Mouse (Mus musculus): ENCODE measurements around the gene Tmem158.

Gene Tmem158

GRCm38 (mm10) chr9:123294581-123294980 is 34.0 kb upstream of the Tmem158 start:
- H3K4me1 ChIP-seq (replicated peaks; ENCODE audit: low read depth, low read length): no peaks in the 10 kb centered on the region
- H3K36me3 ChIP-seq (ENCODE audit: insufficient read depth, low read length): no peaks in the 10 kb centered on the region
- H3K9me3 ChIP-seq (ENCODE audit: low read length): no peaks in the 10 kb centered on the region
- TF ChIP-seq CTCF (conservative IDR thresholded peaks at IDR 0.05; ENCODE audit: low read length): no peak
- no peak for TF ChIP-seq POU5F1 (IDR thresholded peaks at IDR 0.05; ENCODE audit: borderline replicate concordance, low read length)
- no peak for TF ChIP-seq NANOG (IDR thresholded peaks at IDR 0.05; ENCODE audit: borderline replicate concordance, low read length)
- no peaks in the 10 kb centered on the region for H3K27me3 ChIP-seq (ENCODE audit: insufficient read depth, low read length)
- no peak overlapping the region for H3K4me3 ChIP-seq (replicated peaks; ENCODE audit: low read length)

- Histone ChIP-seq H3K4me3 (replicated peaks; ENCODE audit: low read length) (no peak overlapping the region), H3K36me3 (ENCODE audit: insufficient read depth, low read length) (no peaks in the 10 kb centered on the region), H3K4me1 (replicated peaks; ENCODE audit: low read depth, low read length) (no peaks in the 10 kb centered on the region), H3K9me3 (ENCODE audit: low read length) (no peaks in the 10 kb centered on the region), H3K27me3 (ENCODE audit: insufficient read depth, low read length) (no peaks in the 10 kb centered on the region)
- TF ChIP-seq POU5F1 (IDR thresholded peaks at IDR 0.05; ENCODE audit: borderline replicate concordance, low read length): no peak
- no peak for TF ChIP-seq NANOG (IDR thresholded peaks at IDR 0.05; ENCODE audit: borderline replicate concordance, low read length)
- TF ChIP-seq CTCF (conservative IDR thresholded peaks at IDR 0.05; ENCODE audit: low read length): no peak
These were observed 27.8 kb upstream of the Tmem158 start for GRCm38 (mm10) chr9:123288378-123288777.

GRCm38 (mm10) chr9:123285623-123286022 is 25.1 kb upstream of the Tmem158 start:
- TF ChIP-seq CTCF (conservative IDR thresholded peaks at IDR 0.05; ENCODE audit: low read length) (no peak), POU5F1 (IDR thresholded peaks at IDR 0.05; ENCODE audit: borderline replicate concordance, low read length) (no peak), NANOG (IDR thresholded peaks at IDR 0.05; ENCODE audit: borderline replicate concordance, low read length) (no peak)
- Histone ChIP-seq H3K4me1 (replicated peaks; ENCODE audit: low read depth, low read length) (no peaks in the 10 kb centered on the region), H3K36me3 (ENCODE audit: insufficient read depth, low read length) (no peaks in the 10 kb centered on the region), H3K27me3 (ENCODE audit: insufficient read depth, low read length) (no peaks in the 10 kb centered on the region), H3K4me3 (replicated peaks; ENCODE audit: low read length) (no peak overlapping the region), H3K9me3 (ENCODE audit: low read length) (no peaks in the 10 kb centered on the region)

- H3K36me3 ChIP-seq (ENCODE audit: insufficient read depth, low read length): no peaks in the 10 kb centered on the region
- no peaks in the 10 kb centered on the region for H3K4me1 ChIP-seq (replicated peaks; ENCODE audit: low read depth, low read length)
- no peaks in the 10 kb centered on the region for H3K27me3 ChIP-seq (ENCODE audit: insufficient read depth, low read length)
- no peak for TF ChIP-seq POU5F1 (IDR thresholded peaks at IDR 0.05; ENCODE audit: borderline replicate concordance, low read length)
- no peak for TF ChIP-seq CTCF (conservative IDR thresholded peaks at IDR 0.05; ENCODE audit: low read length)
- no peak for TF ChIP-seq NANOG (IDR thresholded peaks at IDR 0.05; ENCODE audit: borderline replicate concordance, low read length)
- no peaks in the 10 kb centered on the region for H3K9me3 ChIP-seq (ENCODE audit: low read length)
- no peak overlapping the region for H3K4me3 ChIP-seq (replicated peaks; ENCODE audit: low read length)
These were observed 20.2 kb upstream of the Tmem158 start for GRCm38 (mm10) chr9:123280775-123281174.

- Histone ChIP-seq H3K9me3 (ENCODE audit: low read length) (no peaks in the 10 kb centered on the region), H3K4me1 (replicated peaks; ENCODE audit: low read depth, low read length) (no peaks in the 10 kb centered on the region), H3K36me3 (ENCODE audit: insufficient read depth, low read length) (no peaks in the 10 kb centered on the region), H3K4me3 (replicated peaks; ENCODE audit: low read length) (no peak overlapping the region), H3K27me3 (ENCODE audit: insufficient read depth, low read length) (no peaks in the 10 kb centered on the region)
- no peak for TF ChIP-seq NANOG (IDR thresholded peaks at IDR 0.05; ENCODE audit: borderline replicate concordance, low read length)
- no peak for TF ChIP-seq CTCF (conservative IDR thresholded peaks at IDR 0.05; ENCODE audit: low read length)
- no peak for TF ChIP-seq POU5F1 (IDR thresholded peaks at IDR 0.05; ENCODE audit: borderline replicate concordance, low read length)
These were observed 17.4 kb upstream of the Tmem158 start for GRCm38 (mm10) chr9:123278003-123278402.

GRCm38 (mm10) chr9:123275373-123275772 is 14.8 kb upstream of the Tmem158 start:
- Histone ChIP-seq H3K36me3 (ENCODE audit: insufficient read depth, low read length) (no peaks in the 10 kb centered on the region), H3K27me3 (ENCODE audit: insufficient read depth, low read length) (no peaks in the 10 kb centered on the region), H3K4me1 (replicated peaks; ENCODE audit: low read depth, low read length) (no peaks in the 10 kb centered on the region), H3K4me3 (replicated peaks; ENCODE audit: low read length) (no peak overlapping the region), H3K9me3 (ENCODE audit: low read length) (no peaks in the 10 kb centered on the region)
- no peak for TF ChIP-seq POU5F1 (IDR thresholded peaks at IDR 0.05; ENCODE audit: borderline replicate concordance, low read length)
- TF ChIP-seq CTCF (conservative IDR thresholded peaks at IDR 0.05; ENCODE audit: low read length): no peak
- TF ChIP-seq NANOG (IDR thresholded peaks at IDR 0.05; ENCODE audit: borderline replicate concordance, low read length): no peak

- H3K4me3 ChIP-seq (replicated peaks; ENCODE audit: low read length): no peak overlapping the region
- no peaks in the 10 kb centered on the region for H3K9me3 ChIP-seq (ENCODE audit: low read length)
- TF ChIP-seq NANOG (IDR thresholded peaks at IDR 0.05; ENCODE audit: borderline replicate concordance, low read length) (no peak), POU5F1 (IDR thresholded peaks at IDR 0.05; ENCODE audit: borderline replicate concordance, low read length) (no peak), CTCF (conservative IDR thresholded peaks at IDR 0.05; ENCODE audit: low read length) (no peak)
- H3K36me3 ChIP-seq (ENCODE audit: insufficient read depth, low read length): no peaks in the 10 kb centered on the region
- H3K4me1 ChIP-seq (replicated peaks; ENCODE audit: low read depth, low read length): no peaks in the 10 kb centered on the region
- H3K27me3 ChIP-seq (ENCODE audit: insufficient read depth, low read length): no peaks in the 10 kb centered on the region
These were observed 14.1 kb upstream of the Tmem158 start for GRCm38 (mm10) chr9:123274674-123275073.

GRCm38 (mm10) chr9:123273876-123274275 is 13.3 kb upstream of the Tmem158 start:
- H3K4me3 ChIP-seq (replicated peaks; ENCODE audit: low read length): no peak overlapping the region
- no peaks in the 10 kb centered on the region for H3K27me3 ChIP-seq (ENCODE audit: insufficient read depth, low read length)
- H3K36me3 ChIP-seq (ENCODE audit: insufficient read depth, low read length): no peaks in the 10 kb centered on the region
- TF ChIP-seq POU5F1 (IDR thresholded peaks at IDR 0.05; ENCODE audit: borderline replicate concordance, low read length) (no peak), NANOG (IDR thresholded peaks at IDR 0.05; ENCODE audit: borderline replicate concordance, low read length) (no peak)
- H3K9me3 ChIP-seq (ENCODE audit: low read length): no peaks in the 10 kb centered on the region
- H3K4me1 ChIP-seq (replicated peaks; ENCODE audit: low read depth, low read length): no peaks in the 10 kb centered on the region

- no peaks in the 10 kb centered on the region for H3K4me1 ChIP-seq (replicated peaks; ENCODE audit: low read depth, low read length)
- H3K36me3 ChIP-seq (ENCODE audit: insufficient read depth, low read length): no peaks in the 10 kb centered on the region
- TF ChIP-seq CTCF (conservative IDR thresholded peaks at IDR 0.05; ENCODE audit: low read length) (no peak), POU5F1 (IDR thresholded peaks at IDR 0.05; ENCODE audit: borderline replicate concordance, low read length) (no peak), NANOG (IDR thresholded peaks at IDR 0.05; ENCODE audit: borderline replicate concordance, low read length) (no peak)
- peaks cover 4% of the 10 kb centered on the region; the same call in 1 of the 2 replicates for H3K27me3 ChIP-seq (ENCODE audit: insufficient read depth, low read length)
- no peak overlapping the region for H3K4me3 ChIP-seq (replicated peaks; ENCODE audit: low read length)
- no peaks in the 10 kb centered on the region for H3K9me3 ChIP-seq (ENCODE audit: low read length)
These were observed 11.0 kb upstream of the Tmem158 start for GRCm38 (mm10) chr9:123271552-123271951.

All from E14TG2a.4 (cell line).